Mouse (Mus musculus): Measurements from ENCODE around the gene Asb2. TPM values are rescaled to one million over a fixed set of nuclear protein-coding genes. Genes with fewer than 3 reads are reported as not detected.

Gene Asb2
- polyA plus RNA-seq, 1 experiment from 2014 or later = 18.7 TPM

- H3K4me2 ChIP-seq = no peak overlapping the region
- H3K9me3 ChIP-seq = no peaks in the 10 kb centered on the region
- ATAC-seq (ENCODE audit: insufficient read depth, low FRiP score, low read depth) = no peak
- H3K27ac ChIP-seq = no peak overlapping the region
- H3K27me3 ChIP-seq (replicated peaks) = peaks cover 23% of the 10 kb centered on the region; the same call in 1 of the 2 replicates
- WGBS = 62% methylated on average over 21 of the region's 21 CpGs
- H3K36me3 ChIP-seq = no peaks in the 10 kb centered on the region
- H3K9ac ChIP-seq = no peak overlapping the region
- H3K4me1 ChIP-seq = 0 out of 2 replicates have a peak, but pooled peaks cover 3% of the 10 kb centered on the region
- H3K4me3 ChIP-seq (replicated peaks) = no peak overlapping the region
These were observed 41.7 kb downstream of the Asb2 start for GRCm38 (mm10) chr12:103313871-103314639.

DNA sequence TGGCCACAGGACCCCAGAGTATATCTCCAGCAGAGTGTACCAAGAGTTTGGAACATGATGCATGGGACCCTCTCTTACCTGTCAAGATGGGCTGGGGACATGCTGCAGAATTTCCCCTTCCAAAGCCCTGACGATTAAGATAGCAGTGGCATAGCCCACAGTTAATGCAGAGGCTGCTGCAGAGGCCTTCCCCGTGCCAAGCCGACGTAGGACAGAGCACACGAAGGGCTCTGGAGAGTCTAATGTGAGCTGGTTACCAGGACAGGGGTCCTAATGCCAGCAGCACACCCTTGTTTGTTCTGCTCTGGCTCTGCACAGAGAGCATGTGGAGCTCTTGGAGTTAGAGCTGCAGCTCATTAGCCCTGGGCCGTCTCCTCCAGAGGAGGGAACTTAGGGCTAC lies 42.5 kb downstream of the Asb2 start:
- Histone ChIP-seq H3K4me1 (0 out of 2 replicates have a peak, but pooled peaks cover 3% of the 10 kb centered on the region), H3K9ac (no peak overlapping the region), H3K36me3 (no peaks in the 10 kb centered on the region), H3K9me3 (no peaks in the 10 kb centered on the region), H3K27me3 (replicated peaks) (peaks cover 23% of the 10 kb centered on the region; the same call in 1 of the 2 replicates), H3K4me3 (replicated peaks) (no peak overlapping the region), H3K27ac (no peak overlapping the region), H3K4me2 (no peak overlapping the region)
- WGBS = 77% methylated on average over 6 of the region's 6 CpGs
- no peak for ATAC-seq (ENCODE audit: insufficient read depth, low FRiP score, low read depth)

- Histone ChIP-seq H3K36me3 (no peaks in the 10 kb centered on the region), H3K9ac (no peak overlapping the region), H3K27me3 (replicated peaks) (peaks cover 23% of the 10 kb centered on the region; the same call in 1 of the 2 replicates), H3K9me3 (no peaks in the 10 kb centered on the region), H3K4me2 (no peak overlapping the region), H3K4me3 (replicated peaks) (no peak overlapping the region), H3K4me1 (0 out of 2 replicates have a peak, but pooled peaks cover 3% of the 10 kb centered on the region), H3K27ac (no peak overlapping the region)
- ATAC-seq (ENCODE audit: insufficient read depth, low FRiP score, low read depth) = no peak
- WGBS = 82% methylated on average over 8 of the region's 8 CpGs
These were observed 43.9 kb downstream of the Asb2 start for GRCm38 (mm10) chr12:103311921-103312320.

DNA sequence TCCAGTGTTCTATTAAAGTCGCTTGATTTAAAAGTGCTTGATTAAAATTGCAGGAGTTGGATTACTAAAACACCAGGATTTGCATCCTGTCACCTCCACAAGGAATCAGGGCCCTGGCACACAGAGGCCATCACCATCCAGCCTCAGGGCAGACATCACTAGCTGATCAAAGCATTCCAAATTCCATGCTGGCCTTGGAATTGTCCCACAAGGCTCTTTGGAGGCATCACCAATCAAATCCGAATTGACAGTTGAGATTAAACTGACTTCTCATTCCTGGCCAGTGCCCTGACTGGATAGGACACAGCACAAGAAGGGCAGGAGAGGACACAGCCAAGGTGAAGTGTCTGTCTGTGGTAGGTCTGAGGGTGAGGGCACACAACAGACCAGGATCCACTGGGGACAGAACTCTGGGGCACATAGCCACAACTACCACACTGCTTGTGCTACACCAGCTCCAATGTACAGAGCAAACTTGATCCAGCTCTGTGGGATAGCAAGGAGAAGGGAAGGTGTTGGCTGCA lies 45.0 kb downstream of the Asb2 start, which contains the start of gene Fam181a:
Fam181a (plus strand) TSS at position 232 of the 524 bp plus-strand sequence.
- Histone ChIP-seq H3K4me3 (replicated peaks) (no peak within 1 kb of the TSS), H3K4me1 (0 out of 2 replicates have a peak, but pooled peaks cover 3% of the 10 kb centered on the region), H3K4me2 (no peak within 1 kb of the TSS), H3K27ac (no peak within 1 kb of the TSS), H3K27me3 (replicated peaks) (peaks cover 21% of the 10 kb centered on the region; the same call in 1 of the 2 replicates), H3K9ac (no peak within 1 kb of the TSS), H3K9me3 (no peaks in the 10 kb centered on the region), H3K36me3 (no peaks in the 10 kb centered on the region)
- no peak for ATAC-seq (ENCODE audit: insufficient read depth, low FRiP score, low read depth)
- WGBS = 75% methylated on average over 2 of the region's 2 CpGs

DNA sequence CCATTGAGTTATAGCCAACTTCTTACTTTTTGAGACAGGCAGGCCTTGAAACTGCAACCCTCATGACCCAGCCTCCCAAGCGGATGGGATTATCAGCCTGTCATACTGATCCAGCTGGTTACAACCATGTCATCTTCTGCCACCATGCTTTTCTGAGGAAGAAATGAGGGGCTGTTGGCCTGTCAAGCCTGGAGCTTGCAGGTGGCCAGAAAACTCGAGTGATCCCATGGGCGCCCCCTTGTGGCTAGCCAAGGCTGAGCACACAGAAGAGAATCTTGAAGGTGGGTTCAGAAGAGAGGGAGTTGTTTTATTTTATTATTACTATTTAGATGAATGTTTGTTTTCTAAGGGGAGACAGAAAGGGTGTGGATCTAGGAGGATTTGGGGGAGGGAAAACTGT lies 49.1 kb downstream of the Asb2 start:
- Histone ChIP-seq H3K4me1 (no peaks in the 10 kb centered on the region), H3K27ac (no peak overlapping the region), H3K36me3 (no peaks in the 10 kb centered on the region), H3K4me2 (no peak overlapping the region), H3K9me3 (no peaks in the 10 kb centered on the region), H3K4me3 (replicated peaks) (no peak overlapping the region), H3K27me3 (replicated peaks) (no peaks in the 10 kb centered on the region), H3K9ac (no peak overlapping the region)
- WGBS = 20% methylated on average over 3 of the region's 3 CpGs
- no peak for ATAC-seq (ENCODE audit: insufficient read depth, low FRiP score, low read depth)

GRCm38 (mm10) chr12:103306224-103306623 lies 49.6 kb downstream of the Asb2 start:
- H3K27me3 ChIP-seq (replicated peaks) = no peaks in the 10 kb centered on the region
- no peak overlapping the region for H3K9ac ChIP-seq
- WGBS = 31% methylated on average over 2 of the region's 2 CpGs
- H3K36me3 ChIP-seq = no peaks in the 10 kb centered on the region
- no peak overlapping the region for H3K4me3 ChIP-seq (replicated peaks)
- H3K9me3 ChIP-seq = no peaks in the 10 kb centered on the region
- H3K27ac ChIP-seq = no peak overlapping the region
- ATAC-seq (ENCODE audit: insufficient read depth, low FRiP score, low read depth) = no peak
- H3K4me1 ChIP-seq = no peaks in the 10 kb centered on the region
- no peak overlapping the region for H3K4me2 ChIP-seq

DNA sequence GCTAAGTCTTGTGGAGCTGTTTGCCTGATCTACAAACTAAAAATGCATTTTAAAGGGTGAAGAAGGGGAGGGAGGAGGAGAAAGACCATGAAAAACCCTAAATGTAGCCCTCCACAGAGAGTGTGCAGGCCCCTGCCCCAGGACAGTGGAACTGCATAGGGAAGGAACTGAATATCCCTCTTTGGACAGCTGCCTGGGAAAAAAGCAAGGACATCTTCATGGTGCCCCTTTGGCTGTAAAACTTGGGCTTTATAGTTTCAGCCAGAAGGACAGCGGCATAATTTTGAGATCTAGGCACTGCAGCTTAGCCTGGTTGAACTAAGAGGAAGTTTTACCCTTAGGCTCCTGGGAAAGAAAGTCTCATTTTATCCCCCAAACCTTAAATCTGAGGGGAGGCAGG lies 52.8 kb downstream of the Asb2 start:
- H3K9ac ChIP-seq = no peak overlapping the region
- no peaks in the 10 kb centered on the region for H3K4me1 ChIP-seq
- H3K27me3 ChIP-seq (replicated peaks) = no peaks in the 10 kb centered on the region
- no peak overlapping the region for H3K4me3 ChIP-seq (replicated peaks)
- H3K36me3 ChIP-seq = no peaks in the 10 kb centered on the region
- no peak for ATAC-seq (ENCODE audit: insufficient read depth, low FRiP score, low read depth)
- H3K4me2 ChIP-seq = no peak overlapping the region
- no peak overlapping the region for H3K27ac ChIP-seq
- H3K9me3 ChIP-seq = no peaks in the 10 kb centered on the region
- WGBS = 81% methylated on average over 1 of the region's 1 CpGs

- no peak overlapping the region for H3K9ac ChIP-seq
- no peak for ATAC-seq (ENCODE audit: insufficient read depth, low FRiP score, low read depth)
- H3K9me3 ChIP-seq = no peaks in the 10 kb centered on the region
- no peaks in the 10 kb centered on the region for H3K27me3 ChIP-seq (replicated peaks)
- no peak overlapping the region for H3K4me3 ChIP-seq (replicated peaks)
- H3K4me1 ChIP-seq = no peaks in the 10 kb centered on the region
- no peak overlapping the region for H3K4me2 ChIP-seq
- no peaks in the 10 kb centered on the region for H3K36me3 ChIP-seq
- H3K27ac ChIP-seq = no peak overlapping the region
- 53% methylated on average over 2 of the region's 2 CpGs for whole genome bisulfite sequencing
These were observed 54.2 kb downstream of the Asb2 start for GRCm38 (mm10) chr12:103301645-103302044.

DNA sequence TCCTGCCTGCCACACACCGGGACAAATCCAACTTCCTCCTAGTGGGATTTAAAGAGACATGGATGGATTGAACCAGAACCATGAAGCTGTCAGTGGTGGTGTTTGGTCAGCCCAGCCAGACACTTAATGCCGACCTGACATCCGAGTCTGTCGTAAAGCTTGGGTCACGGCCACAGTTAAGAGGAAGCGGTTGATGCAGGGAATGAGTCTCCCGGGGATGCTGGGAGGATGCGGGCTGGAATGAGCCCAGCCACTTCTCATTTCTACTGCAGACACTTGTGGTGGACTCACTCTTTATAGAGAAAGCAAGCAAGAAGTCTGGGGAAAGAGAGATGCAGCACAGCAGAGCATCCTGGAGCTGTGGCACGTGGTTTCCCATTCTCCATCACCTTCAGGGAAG lies 55.3 kb downstream of the Asb2 start:
- H3K27me3 ChIP-seq (replicated peaks) = no peaks in the 10 kb centered on the region
- H3K36me3 ChIP-seq = no peaks in the 10 kb centered on the region
- no peaks in the 10 kb centered on the region for H3K9me3 ChIP-seq
- 64% methylated on average over 9 of the region's 9 CpGs for WGBS
- H3K4me3 ChIP-seq (replicated peaks) = no peak overlapping the region
- H3K27ac ChIP-seq = no peak overlapping the region
- H3K4me2 ChIP-seq = no peak overlapping the region
- H3K4me1 ChIP-seq = no peaks in the 10 kb centered on the region
- no peak for ATAC-seq (ENCODE audit: insufficient read depth, low FRiP score, low read depth)
- no peak overlapping the region for H3K9ac ChIP-seq

DNA sequence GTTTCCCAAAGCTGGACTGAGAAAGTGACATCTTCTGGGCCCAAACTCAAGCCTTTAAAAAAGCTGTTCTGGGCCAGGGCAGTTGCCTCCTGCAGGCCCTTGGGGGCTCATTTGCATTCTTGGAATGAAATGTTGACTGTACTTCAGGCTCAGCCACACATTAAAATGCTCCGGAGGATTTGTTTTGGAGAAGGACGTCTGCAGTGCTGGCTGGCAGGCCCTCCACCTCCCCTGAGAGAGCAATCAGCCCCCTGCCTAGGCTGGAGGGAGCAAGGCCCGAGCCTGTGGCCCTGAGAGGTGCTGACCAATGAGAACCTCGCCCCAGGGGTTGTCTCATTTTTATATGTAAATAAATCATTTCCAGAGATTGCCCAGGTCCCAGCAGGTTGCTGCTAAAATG lies 59.5 kb downstream of the Asb2 start:
- WGBS = 14% methylated on average over 4 of the region's 4 CpGs
- Histone ChIP-seq H3K9me3 (no peaks in the 10 kb centered on the region), H3K27me3 (replicated peaks) (no peaks in the 10 kb centered on the region), H3K27ac (no peak overlapping the region), H3K9ac (no peak overlapping the region), H3K4me2 (no peak overlapping the region), H3K4me1 (no peaks in the 10 kb centered on the region), H3K4me3 (replicated peaks) (no peak overlapping the region), H3K36me3 (no peaks in the 10 kb centered on the region)
- no peak for ATAC-seq (ENCODE audit: insufficient read depth, low FRiP score, low read depth)

DNA sequence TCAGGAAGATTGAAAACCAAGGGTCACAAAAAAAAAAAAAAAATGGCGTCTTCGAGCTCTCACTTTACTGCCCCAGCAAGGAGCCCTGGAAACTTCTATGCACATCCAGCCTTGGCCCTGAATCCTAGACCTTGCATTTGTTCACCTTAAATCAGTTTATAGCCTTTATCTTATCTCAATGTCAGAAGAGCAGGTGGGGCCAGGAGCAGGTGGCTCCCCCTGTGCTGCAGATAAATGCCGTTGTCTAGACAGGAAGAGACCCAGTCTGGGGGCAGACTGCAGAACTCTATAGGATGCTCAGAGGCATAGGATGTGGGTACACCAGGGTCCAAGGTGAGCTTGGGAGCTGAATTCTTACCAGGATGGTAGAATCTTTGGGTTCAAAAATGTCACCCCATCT lies 63.4 kb downstream of the Asb2 start:
- Histone ChIP-seq H3K4me3 (replicated peaks) (no peak overlapping the region), H3K27ac (no peak overlapping the region), H3K4me1 (no peaks in the 10 kb centered on the region), H3K9me3 (no peaks in the 10 kb centered on the region), H3K4me2 (no peak overlapping the region), H3K27me3 (replicated peaks) (no peaks in the 10 kb centered on the region), H3K9ac (no peak overlapping the region), H3K36me3 (no peaks in the 10 kb centered on the region)
- ATAC-seq (ENCODE audit: insufficient read depth, low FRiP score, low read depth) = no peak
- WGBS = 73% methylated on average over 3 of the region's 3 CpGs

- no peaks in the 10 kb centered on the region for H3K36me3 ChIP-seq
- H3K9ac ChIP-seq = no peak overlapping the region
- no peaks in the 10 kb centered on the region for H3K9me3 ChIP-seq
- H3K27me3 ChIP-seq (replicated peaks) = no peaks in the 10 kb centered on the region
- H3K4me1 ChIP-seq = no peaks in the 10 kb centered on the region
- H3K4me3 ChIP-seq (replicated peaks) = no peak overlapping the region
- no peak for ATAC-seq (ENCODE audit: insufficient read depth, low FRiP score, low read depth)
- WGBS = 62% methylated on average over 4 of the region's 4 CpGs
- H3K4me2 ChIP-seq = no peak overlapping the region
- H3K27ac ChIP-seq = no peak overlapping the region
These were observed 68.5 kb downstream of the Asb2 start for GRCm38 (mm10) chr12:103287276-103287675.

All from stomach, embryonic 15.5 days (tissue).